Comparison of ENCODE assay signal across 10 mouse cellular contexts in the genomic region with DNA sequence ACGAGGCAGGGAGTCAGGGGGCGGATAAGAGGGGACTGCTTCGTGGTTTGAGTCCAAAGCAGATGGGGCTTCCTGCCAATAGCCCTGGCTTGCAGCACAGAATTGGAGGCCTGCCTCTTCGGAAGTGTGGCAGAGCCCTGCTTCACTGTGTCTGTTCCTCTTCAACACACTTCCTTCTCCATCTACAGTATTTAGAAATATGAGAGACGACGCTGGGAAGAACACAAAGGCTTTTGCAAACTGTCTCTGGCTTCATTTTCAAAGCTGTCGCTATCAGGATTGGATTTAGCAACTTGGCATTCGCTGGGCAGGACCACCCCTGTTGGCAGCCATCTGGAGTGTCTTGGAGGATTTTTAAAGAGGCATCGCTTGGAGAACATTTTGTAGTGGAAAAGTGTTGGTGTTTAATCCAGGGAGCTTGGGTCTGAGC.
A peak's percentile ranks its signal among the peaks of the same experiment; 100 is the strongest.
DNase-seq lines count a peak whose midpoint lies in the region; ATAC-seq and TF ChIP-seq lines count a peak whose summit lies in the region.
"Had no signal": no experiment of that assay in that cellular context is flagged by ENCODE, and none has a peak within 500 bp of the region (broad histone marks: within the 10 kb centered on the region; RNA-seq: fewer than 3 reads in every experiment).

No protein-coding gene starts in this region.

- no peaks in the 10 kb centered on the region for H3K36me3 ChIP-seq in heart, embryonic 11.5 days (ENCODE audit: control insufficient read depth, insufficient read depth, low read length)
- H3K36me3 ChIP-seq in forebrain, embryonic 16.5 days (ENCODE audit: control insufficient read depth, insufficient read depth): no peaks in the 10 kb centered on the region

- intact Hi-C loops in left cerebral cortex, adult 2 months (cut with DNase I): loop anchor here (1.0 to 10.0 kb wide), 3 partner anchors 96 to 234 kb away; a partner anchor contains a TSS

- ATAC-seq in heart, embryonic 11.5 days (replicated peaks; ENCODE audit: insufficient number of reproducible peaks, low FRiP score, low TSS enrichment): no peak
- peak; percentile 92 for ATAC-seq in forebrain, embryonic 16.5 days

- DNase-seq in heart, adult 18-20 months: peak; percentile 26 to 32
- peak; percentile 52 to 73 for DNase-seq in left cerebral cortex, adult 2 months (ENCODE audit: extremely low spot score in 1 of 2, low spot score in 2 of 2)
- DNase-seq in ovary, postnatal 36 days (ENCODE audit: low spot score): peak; percentile 19
- no peak for DNase-seq in thymus, adult 18-20 months
- DNase-seq in thymus, postnatal 0 days (ENCODE audit: low spot score): no peak

- no peak for TF ChIP-seq CTCF in bone marrow macrophage, adult 2 months (IDR thresholded peaks at IDR 0.05; ENCODE audit: low read depth, low read length)
- no peak for TF ChIP-seq CTCF in left cerebral cortex, adult 2 months (IDR thresholded peaks at IDR 0.05)

- H3K4me3 ChIP-seq in heart, embryonic 11.5 days (ENCODE audit: low read depth, low read length): no peak overlapping the region
- H3K4me3 ChIP-seq in bone marrow macrophage, adult 2 months (ENCODE audit: insufficient read depth, low read length): no peak overlapping the region
- no peak overlapping the region for H3K4me3 ChIP-seq in forebrain, embryonic 16.5 days (replicated peaks; ENCODE audit: low read length)
- H3K4me3 ChIP-seq in left cerebral cortex, adult 2 months: no peak overlapping the region

- H3K9ac ChIP-seq in heart, embryonic 11.5 days (ENCODE audit: low read depth, low read length): no peak overlapping the region
- no peak overlapping the region for H3K9ac ChIP-seq in forebrain, embryonic 16.5 days (replicated peaks; ENCODE audit: low read depth, low read length)
- H3K9ac ChIP-seq: liver, embryonic 14.5 days had no signal

- no peak for TF ChIP-seq POLR2A in bone marrow macrophage, adult 2 months (IDR thresholded peaks at IDR 0.05; ENCODE audit: borderline replicate concordance, low read depth, low read length)

- H3K27me3 ChIP-seq in heart, embryonic 11.5 days (ENCODE audit: control insufficient read depth, insufficient read depth, low read length): no peaks in the 10 kb centered on the region
- H3K27me3 ChIP-seq in forebrain, embryonic 16.5 days (replicated peaks; ENCODE audit: control insufficient read depth, insufficient read depth, low read length): no peaks in the 10 kb centered on the region
- H3K27me3 ChIP-seq: CH12.LX had no signal

- 58% methylated on average over 9 of the region's 9 CpGs for WGBS in heart, embryonic 11.5 days (ENCODE audit: insufficient replicate concordance)
- WGBS in forebrain, embryonic 16.5 days: 25% methylated on average over 9 of the region's 9 CpGs

- H3K4me2 ChIP-seq in heart, embryonic 11.5 days: no peak overlapping the region
- H3K4me2 ChIP-seq in forebrain, embryonic 16.5 days (ENCODE audit: low read length): 0 out of 2 replicates have a peak overlapping the region, but pooled peaks have one; percentile 6

- no peaks in the 10 kb centered on the region for H3K4me1 ChIP-seq in heart, embryonic 11.5 days (ENCODE audit: control insufficient read depth, insufficient read depth, low read length)
- peaks cover 7% of the 10 kb centered on the region for H3K4me1 ChIP-seq in bone marrow macrophage, adult 2 months (ENCODE audit: control insufficient read depth, insufficient read depth, low read length)
- H3K4me1 ChIP-seq in forebrain, embryonic 16.5 days (replicated peaks; ENCODE audit: control insufficient read depth, insufficient read depth, low read length): peaks cover 19% of the 10 kb centered on the region

- H3K9me3 ChIP-seq in heart, embryonic 11.5 days (replicated peaks; ENCODE audit: control insufficient read depth, low read length): no peaks in the 10 kb centered on the region
- H3K9me3 ChIP-seq in forebrain, embryonic 16.5 days (ENCODE audit: control insufficient read depth, low read length): no peaks in the 10 kb centered on the region

- no peak overlapping the region for H3K27ac ChIP-seq in heart, embryonic 11.5 days (ENCODE audit: low read depth, low read length)
- peak overlapping the region; percentile 36; the same call in 1 of the 2 replicates for H3K27ac ChIP-seq in bone marrow macrophage, adult 2 months (ENCODE audit: insufficient read depth, low read depth, low read length)
- peak overlapping the region; percentile 57 for H3K27ac ChIP-seq in forebrain, embryonic 16.5 days (ENCODE audit: low read length)
- H3K27ac ChIP-seq in left cerebral cortex, adult 2 months: peak overlapping the region; percentile 2; the same call in 1 of the 2 replicates
- H3K27ac ChIP-seq: liver, embryonic 14.5 days had no signal

Comparison
In these comparisons a context has a peak if more than half of its experiments do, and no peak if none do; other contexts are left out.
1. DNase-seq: peak in heart, adult 18-20 months (2 of 2), left cerebral cortex, adult 2 months (2 of 2) and ovary, postnatal 36 days (single experiment); none in thymus, adult 18-20 months (0 of 2) and thymus, postnatal 0 days (single experiment).